Mouse (Mus musculus) olfactory bulb, adult 2 months (tissue): Measurements from ENCODE around the gene Rpl38.

ENCODE experiments used
- CTCF ChIP-seq: fragments of 200-500 bp; IDR thresholded peaks from 2 replicates; pipeline ENCODE4 v1.5.1; 2012; ENCODE audit warnings: low read depth, mild to moderate bottlenecking, low read length, moderate library complexity; ENCODE audit not compliant: insufficient read depth
- POLR2A ChIP-seq: fragments of 200-500 bp; IDR thresholded peaks from 2 replicates; pipeline ENCODE4 v1.6.1; 2012; ENCODE audit warnings: mild to moderate bottlenecking, low read depth, low read length, moderate library complexity; ENCODE audit not compliant: insufficient read depth

DNA sequence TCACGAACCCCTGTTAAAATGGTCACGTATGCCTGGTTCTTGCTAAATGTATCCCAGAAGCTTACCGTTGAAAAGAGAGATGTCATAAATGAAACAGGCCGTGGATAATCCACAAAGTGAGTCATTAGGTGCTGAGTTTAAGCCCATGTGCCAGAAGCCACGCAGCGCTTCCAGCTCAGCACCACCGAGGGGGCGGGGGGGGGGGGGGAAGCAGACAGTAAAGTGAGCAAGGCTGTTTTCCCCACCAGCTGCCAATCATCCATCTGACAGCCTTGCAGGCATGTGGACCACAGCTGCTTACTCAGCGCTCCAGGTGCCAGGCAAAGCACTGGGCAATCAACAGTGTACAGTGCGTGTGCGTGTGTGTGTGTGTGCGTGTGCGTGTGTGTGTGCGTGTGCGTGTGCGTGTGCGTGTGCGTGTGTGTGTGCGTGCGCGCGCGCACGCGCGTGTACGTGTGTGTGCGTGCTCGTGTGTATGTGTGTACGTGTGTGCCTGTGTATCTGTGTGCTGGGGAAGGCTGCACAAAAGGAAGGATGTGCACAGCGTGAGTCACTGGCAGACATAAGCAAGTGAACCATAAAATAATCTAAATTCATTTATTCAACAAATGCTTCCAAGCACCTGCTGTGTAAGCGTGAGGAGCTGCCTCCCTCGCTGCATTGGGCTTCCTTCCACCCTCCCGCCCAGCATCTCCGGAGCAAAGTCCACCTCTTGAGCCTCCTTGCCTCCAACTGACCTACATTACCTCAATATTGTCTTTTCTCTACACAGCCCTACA, 31.4 kb upstream of the Rpl38 start:
- TF ChIP-seq CTCF (no peak), POLR2A (no peak)
